Comparison of ENCODE assay signal across 24 mouse cellular contexts in the genomic region with DNA sequence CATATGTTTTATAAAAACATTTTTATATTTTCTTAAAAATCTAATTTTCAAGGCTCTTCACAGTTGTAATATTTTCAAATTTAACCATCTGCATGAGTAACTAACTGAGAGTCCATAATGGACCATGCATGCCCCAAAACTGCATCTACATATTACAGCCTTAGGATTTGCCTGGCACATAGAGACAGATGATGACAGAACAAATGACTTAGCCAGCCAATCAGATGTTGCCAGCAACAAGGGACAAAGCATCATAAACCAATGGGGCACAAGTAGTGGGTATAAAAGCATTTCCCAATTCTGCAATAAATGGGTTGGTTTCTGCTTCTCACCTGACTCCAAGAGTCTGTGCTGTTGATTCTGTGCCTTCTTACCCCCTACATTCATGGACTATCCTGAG.
"Had no signal": no experiment of that assay in that cellular context is flagged by ENCODE, and none has a peak within 500 bp of the region (broad histone marks: within the 10 kb centered on the region; RNA-seq: fewer than 3 reads in every experiment).

No protein-coding gene starts in this region.

- H3K27ac ChIP-seq: heart, adult 2 months; heart, embryonic 13.5 days; heart, embryonic 15.5 days; hindbrain, embryonic 13.5 days; hindbrain, embryonic 15.5 days; hindbrain, postnatal 0 days; intestine, embryonic 15.5 days; layer of hippocampus, adult 2 months; limb, embryonic 13.5 days; limb, embryonic 15.5 days; liver, embryonic 12.5 days; liver, embryonic 14.5 days had no signal

- H3K36me3 ChIP-seq: heart, embryonic 13.5 days; heart, embryonic 15.5 days; hindbrain, embryonic 13.5 days; hindbrain, embryonic 15.5 days; intestine, embryonic 15.5 days; limb, embryonic 13.5 days; limb, embryonic 15.5 days; liver, embryonic 12.5 days had no signal

- DNase-seq: gastrocnemius, postnatal 14 days; gastrocnemius, postnatal 36 days; heart, adult 2 months; heart, postnatal 14 days; heart, postnatal 36 days; kidney, adult 18-20 months; kidney, adult 8-10 months; kidney, postnatal 10 days; kidney, postnatal 25 days; kidney, postnatal 4 days; layer of hippocampus, adult 9-11 months; layer of hippocampus, postnatal 36 days; left cerebral cortex, postnatal 4 days had no signal

- H3K4me3 ChIP-seq: heart, adult 2 months; heart, embryonic 13.5 days; heart, embryonic 15.5 days; hindbrain, embryonic 13.5 days; hindbrain, embryonic 15.5 days; intestine, embryonic 15.5 days; layer of hippocampus, adult 2 months; limb, embryonic 13.5 days; limb, embryonic 15.5 days; liver, embryonic 12.5 days had no signal

- H3K9me3 ChIP-seq: heart, embryonic 13.5 days; heart, embryonic 15.5 days; hindbrain, embryonic 13.5 days; hindbrain, embryonic 15.5 days; intestine, embryonic 15.5 days; limb, embryonic 15.5 days; liver, embryonic 12.5 days had no signal

- H3K9ac ChIP-seq: heart, embryonic 13.5 days; heart, embryonic 15.5 days; hindbrain, embryonic 13.5 days; hindbrain, embryonic 15.5 days; intestine, embryonic 15.5 days; limb, embryonic 13.5 days; limb, embryonic 15.5 days; liver, embryonic 12.5 days; liver, embryonic 14.5 days had no signal

- H3K4me1 ChIP-seq: heart, embryonic 13.5 days; heart, embryonic 15.5 days; hindbrain, embryonic 13.5 days; hindbrain, embryonic 15.5 days; intestine, embryonic 15.5 days; limb, embryonic 13.5 days; limb, embryonic 15.5 days; liver, embryonic 12.5 days had no signal

- H3K27me3 ChIP-seq: heart, embryonic 13.5 days; heart, embryonic 15.5 days; hindbrain, embryonic 13.5 days; hindbrain, embryonic 15.5 days; intestine, embryonic 15.5 days; limb, embryonic 13.5 days; limb, embryonic 15.5 days; liver, embryonic 12.5 days had no signal
